Mouse (Mus musculus): Measurements from ENCODE around the gene Erbb4.
"Not testable (repeated sequence)": the region's sequence is repeated elsewhere in the genome, so short reads cannot be mapped to it uniquely, and the experiment has no call there.

The Erbb4 gene

GRCm38 (mm10) chr1:68839352-68839751 lies 268.5 kb downstream of the Erbb4 start:
- no peak for DNase-seq

DNA sequence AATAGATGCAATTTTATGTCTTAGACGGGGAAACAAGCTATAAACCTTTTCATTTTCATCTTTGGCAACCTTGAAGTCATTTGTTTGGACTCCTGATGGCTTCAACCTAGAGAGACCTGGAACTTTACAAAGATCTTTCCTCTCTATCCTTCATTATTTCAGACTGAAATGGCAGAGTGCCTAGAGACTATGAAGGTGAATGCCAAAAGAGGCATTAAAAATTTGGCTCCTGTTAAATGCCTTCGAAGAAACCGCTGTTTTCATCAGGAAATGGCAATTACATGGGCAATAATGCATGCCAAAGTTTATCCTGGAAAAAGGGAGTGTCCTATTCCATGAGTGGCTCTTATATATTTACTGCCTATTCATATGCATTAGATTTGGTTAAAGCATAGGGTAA lies 273.2 kb downstream of the Erbb4 start:
- no peak for DNase-seq

DNA sequence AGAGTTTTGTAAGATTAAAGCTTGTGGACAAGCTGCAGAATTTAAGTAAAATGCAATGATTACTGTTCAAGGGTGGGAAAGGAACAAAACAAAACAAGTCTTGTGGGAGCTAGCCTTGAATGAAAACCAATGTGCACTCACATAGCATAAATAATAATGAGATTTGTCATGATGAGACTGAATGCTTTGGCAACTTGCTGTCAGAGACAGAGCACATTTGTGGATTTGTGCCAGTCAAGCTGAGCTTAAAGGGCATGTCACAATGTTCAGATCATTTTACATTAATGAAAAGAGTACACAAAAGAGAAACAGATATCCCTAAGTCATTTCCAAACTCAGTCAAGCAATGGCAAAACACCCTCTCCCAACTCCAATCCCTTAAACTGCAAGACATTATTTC lies 275.8 kb downstream of the Erbb4 start:
- DNase-seq = no peak

DNA sequence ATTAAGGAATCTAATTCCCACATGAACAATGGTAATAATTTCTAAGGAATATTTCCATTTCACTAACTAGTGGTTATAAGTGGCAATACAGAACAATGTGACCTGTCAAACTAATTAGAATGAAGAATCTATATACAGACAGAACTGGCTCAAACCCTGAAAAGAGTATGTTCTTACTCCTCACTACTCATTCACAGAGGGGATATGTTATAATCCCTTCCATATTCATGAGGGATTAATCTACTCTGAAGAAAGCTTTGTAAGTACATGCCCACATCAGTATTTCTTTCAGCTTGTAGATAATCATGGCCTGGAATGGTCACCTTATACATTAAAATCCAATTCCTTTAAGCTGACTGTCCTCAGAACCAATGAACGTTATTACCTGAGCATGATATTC lies 276.3 kb downstream of the Erbb4 start:
- DNase-seq = no peak

DNA sequence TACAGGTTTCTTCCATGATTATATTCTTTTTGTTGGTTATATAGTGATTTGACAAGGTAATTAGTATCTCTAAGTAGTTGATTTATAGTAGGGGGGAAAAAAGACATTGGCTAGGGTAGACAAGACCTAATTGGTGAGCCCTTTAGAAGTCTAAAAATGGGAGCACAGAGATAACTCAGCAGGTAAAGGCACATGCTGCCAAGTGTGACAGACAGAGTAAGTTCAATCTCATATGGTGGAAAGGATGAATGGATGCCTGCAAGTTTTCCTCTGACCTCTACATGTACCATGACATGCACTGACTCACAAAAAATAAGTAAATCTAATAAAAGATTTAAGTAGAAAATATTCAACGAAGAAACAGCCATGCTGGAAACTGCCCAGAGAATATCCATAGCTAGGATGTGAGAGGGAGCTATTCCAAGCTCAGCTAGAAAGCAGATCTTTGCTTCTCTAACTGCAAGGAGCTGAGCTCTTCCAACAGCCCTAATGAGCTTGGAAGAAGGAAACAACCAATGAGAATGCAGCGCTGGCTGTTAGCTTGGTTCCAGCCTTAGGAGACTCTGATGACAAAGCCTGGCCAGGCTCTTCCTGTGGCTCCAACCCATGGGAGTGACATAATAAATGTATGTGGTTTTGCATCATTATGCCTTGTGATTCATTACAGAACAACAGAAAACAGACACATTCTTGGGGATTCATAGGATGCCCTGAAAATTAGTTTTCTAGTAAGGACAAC lies 277.2 kb downstream of the Erbb4 start:
- no peak for DNase-seq

DNA sequence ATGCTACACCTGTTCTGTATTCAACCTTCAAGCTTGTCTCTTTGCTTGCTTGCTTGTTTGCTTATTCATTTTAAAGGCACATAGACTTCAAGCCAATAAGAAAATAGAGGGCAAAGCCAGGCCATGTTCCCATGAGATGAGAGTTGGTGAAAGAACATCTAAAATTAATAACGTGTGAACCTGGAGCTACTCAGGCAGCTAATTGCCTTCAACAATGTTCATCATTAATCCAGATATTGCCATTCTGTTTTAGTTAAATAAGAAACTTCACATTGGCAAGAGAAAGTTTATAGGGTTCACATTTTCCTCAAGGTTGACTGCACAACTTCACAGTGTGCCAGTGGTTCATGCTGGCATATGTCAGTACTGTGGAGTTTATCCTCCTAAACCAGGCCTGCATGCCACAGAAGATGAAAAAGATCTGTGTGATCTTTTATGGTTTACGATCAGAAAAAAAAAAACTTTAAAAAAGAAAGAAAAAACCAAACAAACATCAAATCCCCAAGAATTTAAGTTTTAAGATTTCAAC lies 284.7 kb downstream of the Erbb4 start:
- DNase-seq = peak; percentile 38

- DNase-seq = no peak
Measured at GRCm38 (mm10) chr1:68806711-68807110, 301.1 kb downstream of the Erbb4 start.

- DNase-seq = no peak
Measured at GRCm38 (mm10) chr1:68787409-68788015, 320.3 kb downstream of the Erbb4 start.

- DNase-seq = peak; percentile 1
Measured at GRCm38 (mm10) chr1:68780653-68781052, 327.2 kb downstream of the Erbb4 start.

GRCm38 (mm10) chr1:68780032-68780431 lies 327.8 kb downstream of the Erbb4 start:
- no peak for DNase-seq

DNA sequence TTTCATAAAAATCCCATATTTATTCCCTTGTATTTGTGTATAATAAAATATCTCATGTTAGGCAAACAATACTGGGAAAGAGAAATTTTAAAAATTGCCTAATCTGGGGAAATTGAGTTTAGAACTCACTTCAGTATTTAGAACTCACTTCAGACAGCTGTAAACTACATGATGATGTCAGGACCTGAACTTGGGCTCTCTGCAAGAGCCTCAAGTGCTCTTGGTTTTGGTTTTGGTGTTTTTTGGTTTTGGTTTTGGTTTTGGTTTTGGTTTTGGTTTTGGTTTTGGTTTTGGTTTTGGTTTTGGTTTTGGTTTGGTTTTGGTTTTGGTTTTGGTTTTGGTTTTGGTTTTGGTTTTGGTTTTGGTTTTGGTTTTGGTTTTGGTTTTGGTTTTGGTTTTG lies 341.8 kb downstream of the Erbb4 start:
- DNase-seq = not testable (repeated sequence)

DNA sequence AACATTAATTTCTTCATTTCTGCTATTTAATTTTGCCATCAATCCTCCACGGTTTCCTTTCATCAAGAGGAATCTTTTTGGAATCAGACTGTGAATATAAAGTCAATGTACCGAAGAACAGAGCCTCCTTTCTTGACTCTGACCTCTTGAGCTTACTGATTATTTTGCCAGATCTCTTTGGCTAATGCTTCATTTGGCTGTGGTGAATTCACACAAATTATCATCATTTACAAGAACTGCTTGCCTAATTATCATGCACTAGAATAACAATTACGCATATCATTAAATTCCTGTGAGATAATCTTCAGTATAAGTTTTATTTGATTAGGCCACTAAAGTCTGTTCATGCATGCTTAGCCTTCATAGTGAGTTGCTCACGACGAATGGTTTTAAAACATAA lies 345.4 kb downstream of the Erbb4 start:
- no peak for DNase-seq

DNA sequence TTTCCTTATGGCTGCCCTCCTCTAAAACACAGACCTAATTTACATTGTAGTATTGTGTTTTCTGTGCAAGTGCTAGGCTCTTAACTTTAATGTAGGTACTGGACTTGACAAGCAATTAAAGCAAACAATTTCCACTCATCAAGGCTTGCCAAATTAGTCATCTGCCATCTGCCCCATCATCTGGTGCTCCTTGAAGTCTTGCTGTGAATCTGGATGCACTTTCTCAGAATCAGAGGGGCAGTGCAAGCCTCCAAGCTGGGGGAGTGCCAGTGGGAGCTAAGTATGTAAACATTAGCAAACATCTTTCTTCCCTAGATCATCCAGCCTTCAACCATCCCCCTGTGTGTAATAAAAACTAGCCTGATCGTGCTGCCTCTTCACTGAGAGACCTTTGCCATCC lies 358.9 kb downstream of the Erbb4 start:
- DNase-seq = no peak

DNA sequence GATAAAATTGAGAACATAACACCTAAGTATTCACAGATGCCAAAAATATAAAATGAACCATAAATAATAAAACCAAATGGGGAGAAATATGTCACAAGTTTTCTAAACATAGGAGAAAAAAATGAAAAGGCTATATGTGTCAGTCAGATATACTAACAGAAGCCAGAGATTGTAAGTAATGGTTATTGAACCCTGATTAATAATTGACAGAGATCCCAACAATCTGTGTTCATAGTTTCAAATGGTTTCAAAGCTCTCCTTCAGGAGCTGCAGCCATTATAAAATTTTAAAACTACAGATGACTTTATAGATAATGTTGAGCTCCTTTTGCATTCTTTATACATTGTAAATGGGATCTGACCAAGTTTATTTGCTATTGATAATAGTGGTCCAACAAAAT lies 426.4 kb downstream of the Erbb4 start:
- no peak for DNase-seq

GRCm38 (mm10) chr1:68674667-68675066 lies 433.2 kb downstream of the Erbb4 start:
- DNase-seq = no peak

DNA sequence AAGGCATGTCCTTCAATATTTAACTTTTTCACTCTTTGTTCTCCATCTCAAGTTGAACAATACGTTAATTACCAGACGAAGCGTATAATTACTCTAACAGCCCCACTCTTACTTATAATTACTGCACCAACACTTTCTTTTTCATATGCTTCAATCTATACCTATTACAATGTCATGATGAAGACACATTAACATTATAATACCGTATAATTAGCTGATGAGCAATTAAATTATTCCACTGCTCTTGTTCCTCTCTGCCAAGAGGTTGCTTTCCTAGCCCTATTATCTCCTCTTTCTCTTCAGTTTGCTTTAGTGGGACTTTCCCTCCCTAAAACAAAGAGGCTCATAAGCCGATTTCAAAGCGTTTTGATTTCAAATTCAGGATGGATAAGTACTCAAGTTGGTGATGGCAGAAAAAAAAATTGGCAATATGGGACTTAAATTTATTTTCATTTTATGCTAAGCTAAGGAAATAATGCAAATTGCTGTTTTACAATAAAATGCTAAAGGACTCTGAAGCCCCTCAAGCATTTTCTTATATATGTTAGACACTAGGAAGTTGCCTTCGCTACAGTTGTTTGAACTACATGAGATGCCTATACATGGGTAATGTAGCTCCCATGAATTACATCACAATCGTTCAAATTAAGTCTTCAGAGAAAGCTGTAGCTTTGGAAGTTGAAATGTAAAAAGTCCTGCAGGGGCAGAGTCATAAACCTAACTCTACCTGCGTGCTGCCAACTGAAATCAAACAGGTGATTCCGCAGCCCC lies 440.8 kb downstream of the Erbb4 start:
- DNase-seq = no peak

DNA sequence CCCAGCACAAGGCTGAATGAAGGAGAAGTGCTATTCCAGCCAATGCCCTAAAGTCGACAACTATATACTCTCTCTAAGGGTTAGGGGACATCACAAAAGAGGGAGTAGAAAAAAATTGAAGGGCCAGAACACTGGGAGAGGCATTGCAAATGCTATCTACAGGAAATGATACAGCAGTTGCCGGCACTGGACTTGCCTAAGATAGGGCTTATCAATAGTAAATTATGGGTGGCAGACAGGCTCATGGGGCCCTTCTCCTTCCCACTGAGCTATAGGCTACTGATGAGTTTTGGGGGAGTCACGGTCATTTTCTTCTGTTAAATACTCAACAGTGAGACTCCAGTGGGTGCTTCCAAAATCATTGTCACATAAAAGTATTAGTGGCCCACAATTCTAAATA lies 517.4 kb downstream of the Erbb4 start:
- DNase-seq = no peak

DNA sequence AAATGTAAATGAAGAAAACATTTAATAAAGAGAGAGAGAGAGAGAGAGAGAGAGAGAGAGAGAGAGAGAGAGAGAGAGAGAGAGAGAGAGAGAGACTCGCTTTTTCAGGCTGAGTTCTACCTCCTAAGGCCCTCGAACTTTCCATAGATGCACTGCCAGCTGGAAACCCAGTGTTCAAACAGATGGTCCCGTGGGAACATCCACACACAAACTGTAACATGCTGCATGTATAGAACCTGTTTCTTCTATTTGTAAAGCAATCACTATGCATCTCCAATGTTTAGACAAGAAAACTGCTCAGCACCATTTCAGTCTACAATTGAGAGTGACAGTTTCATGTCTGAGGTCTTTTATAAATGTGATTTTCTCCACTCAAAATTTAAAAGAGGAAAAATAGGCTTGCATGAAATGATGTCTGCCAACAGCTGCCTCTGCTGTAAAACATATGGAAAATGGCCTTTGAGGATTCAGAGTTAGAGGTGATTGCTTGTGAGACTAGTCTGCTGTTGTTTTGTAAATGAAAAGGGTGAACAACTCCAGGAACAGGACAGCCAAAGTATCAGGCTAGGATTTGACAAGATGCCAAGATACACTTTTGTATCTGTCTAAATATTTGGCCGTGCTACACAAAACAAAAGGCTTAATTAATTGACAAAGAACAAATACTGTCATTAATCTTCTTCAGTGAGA lies 533.9 kb downstream of the Erbb4 start:
- DNase-seq = no peak

DNA sequence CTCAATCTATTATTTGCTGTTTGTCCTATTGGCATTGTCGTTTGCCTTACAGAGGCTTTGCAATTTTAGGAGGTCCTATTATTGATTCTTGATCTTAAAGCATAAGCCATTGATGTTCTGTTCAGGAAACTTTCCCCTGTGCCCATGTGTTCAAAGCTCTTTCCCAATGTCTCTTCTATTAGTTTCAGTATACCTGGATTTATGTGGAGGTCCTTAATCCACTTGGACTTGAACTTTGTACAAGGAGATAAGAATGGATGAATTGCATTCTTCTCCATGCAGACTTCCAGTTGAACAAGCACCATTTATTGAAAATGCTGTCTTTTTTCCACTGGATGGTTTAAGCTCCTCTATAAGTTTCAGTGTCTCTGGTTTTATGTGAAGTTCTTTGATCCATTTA lies 536.9 kb downstream of the Erbb4 start:
- no peak for DNase-seq

- DNase-seq = no peak
Measured at GRCm38 (mm10) chr1:68542942-68543341, 564.9 kb downstream of the Erbb4 start.

- DNase-seq = no peak
Measured at GRCm38 (mm10) chr1:68517820-68518219, 590.0 kb downstream of the Erbb4 start.

DNA sequence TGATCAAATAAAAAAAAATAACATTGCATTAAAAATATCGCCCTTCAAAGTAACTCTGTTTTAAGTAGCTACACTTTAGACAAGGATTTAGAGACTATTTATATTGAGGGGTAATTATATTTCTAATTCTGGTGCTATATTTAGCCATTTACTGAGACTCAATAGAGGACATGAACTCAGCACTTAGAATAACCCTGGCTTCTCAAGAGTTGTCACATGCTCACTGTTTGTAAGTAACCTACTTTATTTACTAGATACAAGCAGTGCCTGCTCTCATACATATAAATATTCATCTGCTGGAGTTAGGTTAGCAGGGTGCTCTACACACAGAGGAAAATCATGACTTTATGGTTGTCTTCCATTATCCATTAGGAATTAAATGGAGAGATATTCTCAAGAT lies 604.0 kb downstream of the Erbb4 start:
- DNase-seq = no peak

GRCm38 (mm10) chr1:68501561-68501960 lies 606.3 kb downstream of the Erbb4 start:
- peak; percentile 75 for DNase-seq

Data from kidney, postnatal 14 days (tissue).